Mouse (Mus musculus): ENCODE results near the gene Lrrc31. TPM values are rescaled to one million over a fixed set of nuclear protein-coding genes. Genes with fewer than 3 reads are reported as not detected.
"Not testable (repeated sequence)": the region's sequence is repeated elsewhere in the genome, so short reads cannot be mapped to it uniquely, and the experiment has no call there.

The Lrrc31 gene
- polyA plus RNA-seq (2016; fragmentation: Nextera tagmentation; extraction: Ambion mirVana) = not detected in 2 replicates

DNA sequence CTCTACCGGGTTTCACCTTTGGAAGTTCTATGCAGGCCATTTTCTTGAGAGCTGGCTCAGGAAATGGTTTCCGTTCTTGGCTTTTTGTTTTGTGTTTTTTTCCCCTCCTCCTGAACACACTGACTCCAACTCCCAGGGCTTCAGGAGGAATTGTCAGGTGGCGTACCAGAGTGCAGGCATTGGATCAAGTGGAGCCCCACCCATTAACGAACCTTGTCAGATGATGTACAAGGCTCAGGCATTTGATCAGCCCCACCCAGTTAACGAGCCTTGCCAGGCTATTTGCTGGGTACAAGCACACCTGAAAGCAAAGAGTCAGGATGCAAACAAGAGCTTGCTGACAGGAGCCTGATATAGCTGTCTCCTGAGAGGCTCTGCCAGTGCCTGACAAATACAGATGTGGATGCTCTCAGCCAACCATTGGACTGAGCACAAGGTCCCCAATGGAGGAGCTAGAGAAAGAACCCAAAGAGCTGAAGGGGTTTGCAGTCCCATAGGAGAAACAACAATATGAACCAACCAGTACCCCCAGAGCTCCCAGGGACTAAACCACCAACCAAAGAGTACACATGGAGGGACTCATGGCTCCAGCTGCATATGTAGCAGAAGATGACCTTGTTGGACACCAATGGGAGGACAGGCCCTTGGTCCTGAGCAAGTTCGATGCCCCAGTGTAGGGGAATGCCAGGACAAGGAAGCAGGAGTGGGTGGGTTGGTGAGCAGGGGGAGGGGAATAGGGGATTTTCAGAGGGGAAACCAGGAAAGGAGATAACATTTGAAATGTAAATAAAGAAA, at the start of gene Lrrc31:
Gene Lrrc31 (minus strand): TSS at position 133 of the 795 bp plus-strand sequence.
- H3K4me1 ChIP-seq (replicated peaks); H3K36me3 ChIP-seq; ATAC-seq (ENCODE audit: insufficient number of reproducible peaks, low FRiP score); H3K27me3 ChIP-seq (replicated peaks); H3K9ac ChIP-seq; H3K4me3 ChIP-seq; H3K9me3 ChIP-seq (replicated peaks); H3K4me2 ChIP-seq; H3K27ac ChIP-seq (ENCODE audit: poor library complexity, severe bottlenecking): not testable (repeated sequence)
- 73% methylated on average over 6 of the region's 6 CpGs for WGBS

DNA sequence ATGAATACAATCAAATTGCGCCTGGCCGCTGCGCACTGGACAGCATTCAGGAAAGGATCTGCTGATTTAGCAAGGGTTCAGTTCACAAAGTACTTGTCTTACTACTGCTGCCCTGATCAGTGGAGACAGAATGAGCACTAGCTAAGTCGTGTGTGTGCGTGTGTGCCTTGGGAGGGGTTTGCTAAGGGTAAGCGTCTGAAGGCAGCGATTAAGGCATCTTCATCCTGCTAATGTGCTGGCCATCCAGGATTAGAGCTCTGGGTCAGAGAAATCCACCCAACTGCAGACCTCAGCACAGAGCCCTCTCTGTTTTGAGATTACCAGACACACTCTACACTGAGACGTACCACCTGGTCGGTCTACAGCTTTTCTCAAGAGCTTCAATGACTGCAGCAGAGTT, 48.7 kb upstream of the Lrrc31 start:
- H3K4me2 ChIP-seq = no peak overlapping the region
- no peak overlapping the region for H3K4me3 ChIP-seq
- H3K27ac ChIP-seq (ENCODE audit: poor library complexity, severe bottlenecking) = no peak overlapping the region
- H3K9ac ChIP-seq = no peak overlapping the region
- ATAC-seq (ENCODE audit: insufficient number of reproducible peaks, low FRiP score) = no peak
- peaks cover 4% of the 10 kb centered on the region for H3K9me3 ChIP-seq (replicated peaks)
- H3K4me1 ChIP-seq (replicated peaks) = no peaks in the 10 kb centered on the region
- 78% methylated on average over 9 of the region's 9 CpGs for WGBS
- no peaks in the 10 kb centered on the region for H3K27me3 ChIP-seq (replicated peaks)
- no peaks in the 10 kb centered on the region for H3K36me3 ChIP-seq

DNA sequence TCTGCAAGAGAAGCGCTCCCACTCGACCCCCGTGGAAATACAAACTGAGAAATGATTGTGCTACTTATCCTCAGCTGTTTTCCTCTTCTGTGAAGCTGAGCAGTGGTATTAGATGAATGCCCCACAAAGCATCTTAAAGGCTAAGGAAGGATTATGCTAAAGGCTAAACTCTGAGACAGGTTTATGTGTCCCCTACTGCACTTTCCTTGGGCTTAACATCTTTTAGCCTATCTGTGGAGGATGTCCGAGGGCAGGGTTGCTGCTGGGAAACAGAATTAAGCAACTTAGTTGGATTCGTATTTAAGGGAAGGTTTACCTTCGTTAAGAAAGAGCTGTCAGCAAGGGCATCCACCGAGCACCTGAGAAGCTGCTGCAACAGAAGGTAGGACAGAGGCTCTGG, 46.4 kb upstream of the Lrrc31 start, which contains the start of gene Samd7:
Gene Samd7 (plus strand): TSS at position 288 of the 400 bp plus-strand sequence.
- Histone ChIP-seq H3K36me3 (no peaks in the 10 kb centered on the region), H3K9ac (no peak within 1 kb of the TSS), H3K27me3 (replicated peaks) (no peaks in the 10 kb centered on the region), H3K27ac (ENCODE audit: poor library complexity, severe bottlenecking) (no peak within 1 kb of the TSS), H3K9me3 (replicated peaks) (peaks cover 4% of the 10 kb centered on the region), H3K4me2 (no peak within 1 kb of the TSS), H3K4me3 (no peak within 1 kb of the TSS), H3K4me1 (replicated peaks) (no peaks in the 10 kb centered on the region)
- WGBS = 76% methylated on average over 7 of the region's 7 CpGs
- ATAC-seq (ENCODE audit: insufficient number of reproducible peaks, low FRiP score) = no peak

DNA sequence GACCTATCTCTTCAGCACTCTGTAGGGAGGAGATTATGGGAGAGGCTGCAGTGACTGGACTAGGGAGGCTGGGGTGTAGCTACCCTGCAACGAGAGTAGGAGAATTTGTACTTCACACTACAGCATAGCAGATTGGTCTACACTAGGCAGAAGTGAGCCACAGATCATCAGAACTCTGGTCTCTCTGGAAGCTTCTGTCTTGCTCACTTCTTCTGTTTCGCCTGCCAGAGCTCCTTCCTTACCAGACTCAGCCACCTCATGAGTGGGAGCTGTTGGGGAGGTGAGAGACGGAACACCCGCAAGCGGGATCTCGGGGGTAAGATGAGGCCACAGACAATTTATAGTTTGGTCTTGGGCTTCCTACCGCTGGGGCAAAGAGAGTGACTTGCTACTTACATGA, 43.2 kb upstream of the Lrrc31 start:
- WGBS = 85% methylated on average over 7 of the region's 7 CpGs
- Histone ChIP-seq H3K4me1 (replicated peaks) (no peaks in the 10 kb centered on the region), H3K27ac (ENCODE audit: poor library complexity, severe bottlenecking) (no peak overlapping the region), H3K27me3 (replicated peaks) (no peaks in the 10 kb centered on the region), H3K36me3 (no peaks in the 10 kb centered on the region), H3K9ac (no peak overlapping the region), H3K4me3 (no peak overlapping the region), H3K9me3 (replicated peaks) (peaks cover 4% of the 10 kb centered on the region), H3K4me2 (no peak overlapping the region)
- no peak for ATAC-seq (ENCODE audit: insufficient number of reproducible peaks, low FRiP score)

DNA sequence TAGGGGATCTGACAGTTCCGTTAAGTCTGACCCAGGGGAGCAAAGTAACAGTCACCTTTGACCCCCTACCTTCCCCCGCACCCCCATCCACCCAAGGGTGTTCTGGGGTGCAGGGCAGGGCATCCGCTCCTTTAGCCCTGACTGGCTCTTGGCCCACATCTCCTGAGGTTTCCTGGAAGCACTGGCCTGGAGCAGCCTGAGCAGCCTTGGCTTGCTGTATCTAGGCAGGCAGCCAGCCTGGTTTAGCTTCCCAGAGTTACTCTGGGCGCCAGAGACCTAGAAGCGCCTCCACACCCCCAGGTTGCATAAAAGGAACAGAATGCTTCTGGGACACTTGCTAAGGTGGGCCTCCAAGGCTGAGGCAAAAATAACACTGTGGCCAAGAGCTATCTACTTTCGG, 41.7 kb upstream of the Lrrc31 start:
- Histone ChIP-seq H3K4me2 (no peak overlapping the region), H3K27ac (ENCODE audit: poor library complexity, severe bottlenecking) (no peak overlapping the region), H3K27me3 (replicated peaks) (no peaks in the 10 kb centered on the region), H3K4me1 (replicated peaks) (peaks cover 3% of the 10 kb centered on the region; the same call in 1 of the 2 replicates), H3K9ac (no peak overlapping the region), H3K36me3 (no peaks in the 10 kb centered on the region), H3K4me3 (no peak overlapping the region), H3K9me3 (replicated peaks) (peaks cover 4% of the 10 kb centered on the region)
- 81% methylated on average over 6 of the region's 6 CpGs for WGBS
- no peak for ATAC-seq (ENCODE audit: insufficient number of reproducible peaks, low FRiP score)

DNA sequence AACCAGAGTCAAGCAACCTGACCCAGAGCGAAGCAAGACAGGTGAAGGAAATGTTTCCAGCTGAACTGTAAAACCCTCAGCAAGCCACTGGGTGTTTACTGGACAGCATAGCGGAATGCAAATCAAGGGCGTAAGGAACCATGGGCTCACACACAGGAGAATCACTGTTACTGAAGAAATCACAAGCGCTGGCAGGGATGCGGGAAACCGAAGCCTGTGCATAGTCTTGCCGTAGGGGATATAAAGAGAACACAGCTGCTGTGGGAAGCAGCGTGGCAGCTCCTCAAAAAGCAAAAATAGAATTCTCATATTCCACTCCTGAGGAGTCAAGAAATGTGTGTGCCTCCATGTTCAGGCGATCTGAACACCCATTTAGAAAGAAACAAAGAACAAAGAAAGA, 37.2 kb upstream of the Lrrc31 start:
- Histone ChIP-seq H3K4me2 (no peak overlapping the region), H3K27ac (ENCODE audit: poor library complexity, severe bottlenecking) (no peak overlapping the region), H3K27me3 (replicated peaks) (no peaks in the 10 kb centered on the region), H3K4me3 (no peak overlapping the region), H3K36me3 (no peaks in the 10 kb centered on the region), H3K9me3 (replicated peaks) (no peaks in the 10 kb centered on the region), H3K9ac (no peak overlapping the region), H3K4me1 (replicated peaks) (peaks cover 3% of the 10 kb centered on the region; the same call in 1 of the 2 replicates)
- WGBS = 82% methylated on average over 9 of the region's 9 CpGs
- ATAC-seq (ENCODE audit: insufficient number of reproducible peaks, low FRiP score) = no peak

DNA sequence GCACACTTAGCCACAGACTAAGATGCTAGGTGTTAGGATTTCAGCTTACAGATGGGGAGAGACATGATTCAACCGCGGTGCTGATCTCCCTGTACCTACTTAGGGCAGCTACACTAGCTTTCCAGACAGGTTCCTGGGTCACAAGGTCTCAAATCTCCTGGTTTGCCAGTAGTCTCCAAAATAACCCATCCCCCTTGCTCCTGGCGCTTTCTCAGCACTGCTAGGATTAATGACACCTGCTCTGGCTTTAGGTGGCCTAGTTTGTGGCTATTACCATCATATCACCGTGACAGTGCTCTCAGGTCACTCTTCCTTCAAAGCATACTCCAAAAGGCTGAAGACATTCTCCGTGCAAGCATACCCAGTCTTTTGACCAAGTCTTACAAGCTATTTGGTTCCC, 29.4 kb upstream of the Lrrc31 start:
- 76% methylated on average over 5 of the region's 5 CpGs for WGBS

DNA sequence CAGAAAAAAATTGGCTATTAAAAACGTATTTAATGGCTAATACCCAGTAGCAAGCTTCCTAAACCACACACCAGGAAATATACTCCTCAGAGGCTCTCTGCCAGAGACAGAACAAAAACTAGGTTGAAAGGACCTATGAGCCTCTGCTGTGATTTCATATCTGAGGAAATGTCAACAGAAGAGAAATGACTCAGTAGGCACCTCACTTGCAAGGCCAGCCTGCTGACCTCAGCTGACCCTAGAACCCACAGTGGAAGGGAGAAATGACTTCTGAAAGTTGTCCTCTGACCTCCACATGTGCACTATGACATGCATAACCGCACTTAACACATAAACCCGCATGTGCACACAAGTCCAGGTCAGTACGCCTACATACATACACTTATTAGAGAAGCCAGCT, 27.6 kb upstream of the Lrrc31 start:
- Histone ChIP-seq H3K27me3 (replicated peaks) (no peaks in the 10 kb centered on the region), H3K27ac (ENCODE audit: poor library complexity, severe bottlenecking) (no peak overlapping the region), H3K36me3 (no peaks in the 10 kb centered on the region), H3K4me1 (replicated peaks) (peaks cover 7% of the 10 kb centered on the region), H3K4me3 (no peak overlapping the region), H3K9me3 (replicated peaks) (no peaks in the 10 kb centered on the region), H3K4me2 (no peak overlapping the region), H3K9ac (no peak overlapping the region)
- WGBS = 65% methylated on average over 4 of the region's 4 CpGs
- ATAC-seq (ENCODE audit: insufficient number of reproducible peaks, low FRiP score) = no peak

More for the DNA sequence above, 29.4 kb upstream of the Lrrc31 start:
- ATAC-seq (ENCODE audit: insufficient number of reproducible peaks, low FRiP score) = no peak
- H3K4me3 ChIP-seq = no peak overlapping the region
- H3K27me3 ChIP-seq (replicated peaks) = no peaks in the 10 kb centered on the region
- H3K4me1 ChIP-seq (replicated peaks) = peaks cover 4% of the 10 kb centered on the region; the same call in 1 of the 2 replicates
- no peak overlapping the region for H3K9ac ChIP-seq
- H3K4me2 ChIP-seq = no peak overlapping the region
- no peak overlapping the region for H3K27ac ChIP-seq (ENCODE audit: poor library complexity, severe bottlenecking)
- H3K36me3 ChIP-seq = no peaks in the 10 kb centered on the region
- no peaks in the 10 kb centered on the region for H3K9me3 ChIP-seq (replicated peaks)

DNA sequence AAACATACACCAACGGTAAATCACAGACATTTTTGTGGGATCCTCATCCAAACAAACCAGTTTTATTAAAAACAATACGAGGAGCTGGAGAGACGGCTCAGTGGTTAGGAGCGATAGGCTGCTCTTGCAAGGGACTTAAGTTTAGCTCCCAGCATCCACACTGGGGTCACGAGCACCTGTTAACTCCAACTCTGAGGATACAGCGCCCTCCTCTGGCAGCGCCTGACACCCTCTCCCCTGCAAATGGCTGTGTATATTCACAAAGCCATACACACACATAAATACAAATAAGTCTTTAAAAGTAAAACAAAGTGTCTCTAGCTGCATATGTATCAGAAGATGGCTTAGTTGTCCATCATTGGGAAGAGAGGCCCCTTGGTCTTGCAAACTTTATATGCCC, 25.9 kb upstream of the Lrrc31 start:
- Histone ChIP-seq H3K27ac (ENCODE audit: poor library complexity, severe bottlenecking) (no peak overlapping the region), H3K4me1 (replicated peaks) (peaks cover 7% of the 10 kb centered on the region), H3K4me3 (no peak overlapping the region), H3K4me2 (no peak overlapping the region), H3K9me3 (replicated peaks) (no peaks in the 10 kb centered on the region), H3K9ac (no peak overlapping the region), H3K27me3 (replicated peaks) (no peaks in the 10 kb centered on the region), H3K36me3 (no peaks in the 10 kb centered on the region)
- ATAC-seq (ENCODE audit: insufficient number of reproducible peaks, low FRiP score) = no peak
- 74% methylated on average over 7 of the region's 7 CpGs for WGBS

DNA sequence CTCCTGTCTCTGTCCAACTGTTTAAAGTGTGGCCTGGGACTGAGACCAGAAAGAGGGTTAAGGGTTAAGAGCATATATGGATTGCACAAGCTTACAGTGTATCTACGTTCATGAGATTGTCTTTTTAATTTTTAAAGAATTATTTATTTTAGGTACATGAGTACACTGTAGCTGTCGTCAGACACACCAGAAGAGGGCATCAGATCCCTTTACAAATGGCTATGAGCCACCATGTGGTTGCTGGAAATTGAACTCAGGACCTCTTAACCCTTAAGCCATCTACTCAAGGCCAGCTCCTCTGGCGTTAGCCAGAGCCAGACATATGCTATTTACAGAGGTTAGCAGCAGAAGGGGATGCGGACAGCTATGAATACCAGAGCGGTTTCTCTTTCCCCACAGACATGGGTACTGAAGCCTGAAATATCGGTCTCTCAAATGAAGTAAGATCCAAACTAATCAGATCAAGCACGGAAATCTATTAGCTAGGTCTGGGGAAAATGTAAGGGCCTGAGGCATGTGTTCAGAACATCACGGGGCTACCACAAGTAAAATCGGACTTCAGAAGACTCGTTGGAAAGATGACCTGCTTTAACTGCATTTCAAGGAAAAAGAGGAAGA, 25.3 kb upstream of the Lrrc31 start:
- no peak overlapping the region for H3K27ac ChIP-seq (ENCODE audit: poor library complexity, severe bottlenecking)
- no peak overlapping the region for H3K4me3 ChIP-seq
- no peak overlapping the region for H3K4me2 ChIP-seq
- H3K9ac ChIP-seq = no peak overlapping the region
- 65% methylated on average over 10 of the region's 10 CpGs for WGBS
- H3K4me1 ChIP-seq (replicated peaks) = peaks cover 7% of the 10 kb centered on the region
- no peaks in the 10 kb centered on the region for H3K27me3 ChIP-seq (replicated peaks)
- no peak for ATAC-seq (ENCODE audit: insufficient number of reproducible peaks, low FRiP score)
- H3K9me3 ChIP-seq (replicated peaks) = no peaks in the 10 kb centered on the region
- no peaks in the 10 kb centered on the region for H3K36me3 ChIP-seq

DNA sequence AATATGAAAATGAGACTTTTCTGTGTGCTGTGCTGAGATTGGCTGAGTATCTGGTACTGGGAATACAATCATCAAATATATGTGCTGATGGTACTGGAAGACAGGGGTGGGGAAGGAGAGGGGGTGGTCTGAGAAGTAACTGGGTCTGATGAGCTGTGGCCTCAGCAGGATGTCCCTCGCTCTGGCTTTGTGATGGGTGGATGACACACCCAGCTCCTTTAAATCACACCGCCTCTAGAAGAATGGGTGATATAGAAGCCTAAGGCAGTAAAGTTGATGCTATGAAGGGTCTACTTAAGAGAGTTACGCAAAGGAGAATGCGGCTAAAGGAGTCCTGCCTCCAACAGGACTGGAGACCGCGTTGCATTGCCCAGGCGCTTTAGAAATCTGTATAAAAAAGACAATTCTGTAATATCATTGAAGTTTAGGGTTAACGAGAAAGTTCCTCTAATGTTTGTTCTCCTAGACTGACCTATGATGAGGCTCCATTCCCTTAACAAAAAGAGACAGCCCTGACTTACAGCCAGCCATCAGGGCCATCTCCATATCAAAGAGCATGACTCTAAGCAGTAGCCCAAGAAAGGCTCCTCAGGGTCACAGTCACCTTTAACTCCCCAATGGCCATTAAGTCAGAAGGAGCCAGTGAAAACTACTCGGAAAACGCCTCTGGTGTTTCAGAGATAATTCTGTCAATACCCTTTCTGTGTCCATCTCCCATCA, 24.6 kb upstream of the Lrrc31 start:
- no peak overlapping the region for H3K4me3 ChIP-seq
- no peak for ATAC-seq (ENCODE audit: insufficient number of reproducible peaks, low FRiP score)
- H3K36me3 ChIP-seq = no peaks in the 10 kb centered on the region
- no peaks in the 10 kb centered on the region for H3K9me3 ChIP-seq (replicated peaks)
- no peak overlapping the region for H3K4me2 ChIP-seq
- H3K9ac ChIP-seq = no peak overlapping the region
- 51% methylated on average over 10 of the region's 10 CpGs for WGBS
- no peak overlapping the region for H3K27ac ChIP-seq (ENCODE audit: poor library complexity, severe bottlenecking)
- no peaks in the 10 kb centered on the region for H3K27me3 ChIP-seq (replicated peaks)
- peaks cover 7% of the 10 kb centered on the region for H3K4me1 ChIP-seq (replicated peaks)
